Mouse (Mus musculus): Measurements from ENCODE around the gene Gmppb.

The Gmppb gene

GRCm38 (mm10) chr9:108051184-108051930 is 2.3 kb downstream of the Gmppb start:
- DNase-seq (ENCODE audit: low read depth, low spot score) = no peak

- DNase-seq (ENCODE audit: low read depth, low spot score) = no peak
Observed at GRCm38 (mm10) chr9:108051931-108052220, 2.8 kb downstream of the Gmppb start.

GRCm38 (mm10) chr9:108052411-108052810 is 3.4 kb downstream of the Gmppb start:
- DNase-seq (ENCODE audit: low read depth, low spot score) = no peak

GRCm38 (mm10) chr9:108052885-108053664 is 4.0 kb downstream of the Gmppb start, which contains the start of gene Amigo3:
Amigo3 (plus strand) TSS chr9:108053159.
- DNase-seq (ENCODE audit: low read depth, low spot score) = peak; percentile 93

GRCm38 (mm10) chr9:108053665-108054225 is 4.7 kb downstream of the Gmppb start:
- DNase-seq (ENCODE audit: low read depth, low spot score) = no peak

GRCm38 (mm10) chr9:108054331-108055040 is 5.4 kb downstream of the Gmppb start:
- DNase-seq (ENCODE audit: low read depth, low spot score) = no peak

GRCm38 (mm10) chr9:108055061-108055460 is 6.0 kb downstream of the Gmppb start:
- DNase-seq (ENCODE audit: low read depth, low spot score) = no peak

- DNase-seq (ENCODE audit: low read depth, low spot score) = no peak
Observed at GRCm38 (mm10) chr9:108055661-108056237, 6.7 kb downstream of the Gmppb start.

- no peak for DNase-seq (ENCODE audit: low read depth, low spot score)
Observed at GRCm38 (mm10) chr9:108056361-108057261, 7.6 kb downstream of the Gmppb start.

- DNase-seq (ENCODE audit: low read depth, low spot score) = no peak
Observed at GRCm38 (mm10) chr9:108057262-108057562, 8.2 kb downstream of the Gmppb start.

- no peak for DNase-seq (ENCODE audit: low read depth, low spot score)
Observed at GRCm38 (mm10) chr9:108058291-108058690, 9.2 kb downstream of the Gmppb start.

GRCm38 (mm10) chr9:108062142-108062541 is 13.1 kb downstream of the Gmppb start:
- no peak for DNase-seq (ENCODE audit: low read depth, low spot score)

GRCm38 (mm10) chr9:108063361-108063760 is 14.3 kb downstream of the Gmppb start:
- DNase-seq (ENCODE audit: low read depth, low spot score) = no peak

- DNase-seq (ENCODE audit: low read depth, low spot score) = no peak
Observed at GRCm38 (mm10) chr9:108065491-108066011, 16.5 kb downstream of the Gmppb start.

GRCm38 (mm10) chr9:108067199-108067598 is 18.2 kb downstream of the Gmppb start:
- DNase-seq (ENCODE audit: low read depth, low spot score) = no peak

- peak; percentile 82 for DNase-seq (ENCODE audit: low read depth, low spot score)
Observed at GRCm38 (mm10) chr9:108067900-108068299, 18.9 kb downstream of the Gmppb start.

- DNase-seq (ENCODE audit: low read depth, low spot score) = no peak
Observed at GRCm38 (mm10) chr9:108069007-108069406, 20.0 kb downstream of the Gmppb start.

GRCm38 (mm10) chr9:108069529-108069928 is 20.5 kb downstream of the Gmppb start:
- no peak for DNase-seq (ENCODE audit: low read depth, low spot score)

GRCm38 (mm10) chr9:108071801-108072200 is 22.8 kb downstream of the Gmppb start:
- DNase-seq (ENCODE audit: low read depth, low spot score) = no peak

GRCm38 (mm10) chr9:108072481-108072924 is 23.5 kb downstream of the Gmppb start:
- DNase-seq (ENCODE audit: low read depth, low spot score) = no peak

All from c-Kit-negative CD71-positive TER-119-positive erythroid progenitor cells, embryonic 14.5 days (primary cell).